Mouse (Mus musculus): ENCODE measurements around the gene Gne.

Gne gene

DNA sequence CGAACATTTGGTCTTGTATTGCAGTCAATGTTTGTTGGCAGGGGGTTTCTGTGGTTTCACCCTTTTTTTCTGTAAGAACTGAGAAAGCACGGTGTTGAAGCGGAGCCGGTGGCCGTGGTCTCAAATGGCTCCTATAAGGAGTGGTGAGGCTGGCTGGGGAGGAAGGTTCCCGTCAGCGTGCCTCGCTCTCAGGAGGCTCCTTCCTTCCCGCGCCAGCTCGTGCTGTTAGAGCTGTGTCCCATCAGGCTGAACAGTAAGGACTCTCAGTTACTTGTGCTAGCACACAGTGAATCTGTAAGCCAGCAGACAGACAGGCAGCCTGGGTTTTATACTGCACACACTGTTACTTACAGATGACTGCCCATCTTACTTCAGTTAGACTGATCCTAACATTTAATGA, 61.2 kb downstream of the Gne start:
- no peak for DNase-seq

DNA sequence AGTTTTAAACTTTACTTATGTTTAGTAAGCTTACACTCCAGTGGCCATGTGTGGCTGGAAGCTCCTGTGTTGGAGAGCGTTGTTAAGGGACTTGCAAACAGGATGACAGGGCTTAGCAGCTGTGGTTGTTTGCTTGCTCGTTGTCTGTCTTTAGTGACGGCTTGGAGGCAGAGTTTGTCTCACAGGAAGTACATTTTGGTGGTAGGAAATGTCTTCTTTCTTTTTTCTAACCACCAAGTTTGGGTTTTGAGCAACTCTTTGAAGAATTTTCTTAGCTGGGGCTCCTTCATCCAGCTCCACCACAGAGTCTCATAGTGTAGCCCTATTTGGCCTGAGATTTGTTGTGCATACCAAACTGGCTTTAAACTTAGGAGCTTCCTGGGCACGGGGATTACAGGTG, 61.7 kb downstream of the Gne start:
- no peak for DNase-seq

GRCm38 (mm10) chr4:44016791-44017190, 67.2 kb downstream of the Gne start:
- no peak for DNase-seq

GRCm38 (mm10) chr4:44016071-44016470, 67.9 kb downstream of the Gne start:
- no peak for DNase-seq

- no peak for DNase-seq
Observed at GRCm38 (mm10) chr4:44013391-44014070, 70.4 kb downstream of the Gne start.

- peak; percentile 95 for DNase-seq
Observed at GRCm38 (mm10) chr4:44012376-44013367, 71.3 kb downstream of the Gne start.

GRCm38 (mm10) chr4:44011799-44012198, 72.2 kb downstream of the Gne start:
- no peak for DNase-seq

- DNase-seq, result no peak
Observed at GRCm38 (mm10) chr4:44010893-44011292, 73.1 kb downstream of the Gne start.

DNA sequence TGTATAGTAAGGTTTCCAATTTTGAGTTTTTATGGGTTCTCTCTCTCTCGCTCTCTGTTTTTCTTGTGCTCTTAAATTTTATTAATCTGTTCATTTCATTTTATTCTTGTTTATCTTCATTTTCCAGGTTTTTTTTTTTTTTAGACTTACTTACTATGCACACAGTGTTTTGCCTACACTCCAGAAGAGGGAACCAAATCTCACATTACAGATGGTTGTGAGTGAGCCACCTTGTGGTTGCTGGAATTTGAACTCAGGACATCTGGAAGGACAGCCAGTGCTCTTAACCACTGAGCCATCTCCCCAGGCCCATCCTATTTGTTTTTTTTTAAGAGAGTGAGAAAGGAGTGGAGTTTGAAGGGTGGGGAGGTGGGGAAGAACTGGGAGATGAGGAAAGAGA, 73.8 kb downstream of the Gne start:
- no peak for DNase-seq

- no peak for DNase-seq
Observed at GRCm38 (mm10) chr4:44004623-44005409, 79.2 kb downstream of the Gne start.

DNA sequence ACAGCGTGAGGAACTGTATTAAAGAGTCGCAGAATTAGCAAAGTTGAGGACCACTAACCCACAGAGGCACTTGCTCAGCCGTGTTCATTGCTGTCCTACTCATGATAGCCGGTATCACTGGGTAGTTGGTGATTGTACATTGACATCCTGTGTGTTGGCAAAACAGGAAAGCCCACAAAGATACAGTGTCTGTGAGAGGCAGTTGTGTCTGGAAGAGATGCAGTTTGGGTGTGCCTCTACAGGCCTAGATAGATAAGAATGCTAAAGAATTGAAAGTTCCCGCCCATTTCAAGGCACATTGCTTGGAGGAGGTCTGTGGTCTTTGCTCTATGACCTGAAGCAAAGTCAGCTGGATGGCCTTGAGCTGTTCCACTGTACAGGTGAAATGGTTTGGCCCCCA, 79.9 kb downstream of the Gne start, which contains the start of gene Clta:
TSS of gene Clta (plus strand) at position 327 of the 400 bp plus-strand sequence.
- DNase-seq, result no peak

DNA sequence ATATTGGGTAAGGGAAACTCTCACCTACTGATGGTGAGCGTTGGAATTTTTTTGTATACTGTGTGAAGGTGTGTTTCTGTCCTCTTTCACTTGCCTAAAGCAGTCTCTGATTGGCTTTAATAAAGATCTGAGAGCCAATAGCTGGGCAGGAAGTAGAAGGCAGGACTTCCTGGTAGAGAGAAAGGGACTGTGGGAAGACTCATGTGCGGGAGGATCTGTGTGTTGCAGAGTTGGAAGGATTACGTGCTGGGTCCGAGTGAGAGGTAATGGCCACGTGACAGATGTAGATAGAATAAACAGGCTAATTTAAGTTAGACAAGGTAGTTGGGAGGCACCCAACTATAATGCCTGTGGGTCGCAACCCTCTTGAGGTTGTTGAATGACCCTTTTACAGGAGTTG, 80.4 kb downstream of the Gne start:
- DNase-seq, result no peak

GRCm38 (mm10) chr4:43994342-43994741, 89.6 kb downstream of the Gne start:
- DNase-seq, result no peak

DNA sequence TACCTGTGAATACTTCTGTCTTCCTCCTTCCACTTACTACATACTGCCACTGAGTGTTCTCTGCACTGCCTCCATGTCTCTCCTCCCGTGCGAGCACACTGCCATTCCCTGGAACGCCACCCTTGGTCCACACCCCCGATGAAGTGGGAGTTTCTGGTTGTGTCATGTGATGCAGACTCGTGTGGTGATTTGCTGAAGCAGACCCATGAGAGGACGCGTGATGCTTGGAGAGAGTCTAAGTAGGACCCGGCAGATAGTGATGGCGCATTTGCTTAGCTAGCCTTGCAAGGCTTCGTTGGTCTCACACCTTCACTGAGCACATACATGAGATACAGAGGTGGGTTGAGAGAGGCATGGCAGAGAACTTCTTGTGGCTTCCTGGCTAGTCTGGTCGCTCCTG, 90.9 kb downstream of the Gne start:
- DNase-seq, result no peak

DNA sequence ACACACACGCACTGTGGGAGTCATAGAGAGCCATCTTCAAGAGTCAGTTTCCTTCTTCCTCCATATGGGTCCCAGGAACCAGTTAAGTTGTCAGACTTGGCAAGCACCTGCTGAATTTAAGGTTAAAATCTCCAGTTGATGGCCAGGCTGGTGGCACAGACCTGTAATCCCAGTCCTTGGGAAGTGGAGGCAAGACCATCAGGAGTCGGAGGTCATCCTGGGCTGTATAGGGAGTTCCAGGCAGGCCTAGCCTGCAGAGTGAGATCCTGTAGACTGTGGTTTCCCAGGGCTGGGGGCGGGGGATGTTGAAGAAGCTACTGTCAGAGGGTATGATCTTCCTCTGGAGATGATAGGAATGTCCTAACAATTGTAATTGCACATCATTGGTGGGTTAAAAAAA, 95.0 kb downstream of the Gne start:
- no peak for DNase-seq

GRCm38 (mm10) chr4:43984326-43984725, 99.7 kb downstream of the Gne start:
- DNase-seq, result no peak

Measured in embryo, embryonic 11 days (tissue).